Mouse (Mus musculus) embryonic facial prominence, embryonic 13.5 days (tissue): ENCODE results near the gene Ndufa8. TPM values are rescaled to one million over a fixed set of nuclear protein-coding genes. Genes with fewer than 3 reads are reported as not detected.
A peak's percentile ranks its signal among the peaks of the same experiment; 100 is the strongest.

Experiments used
- ATAC-seq: fragments of 200-750 bp; cut with Nextera tagmentation; 2 replicates; pipeline ENCODE4 v1.8.0; 2017; ENCODE audit warnings: low read depth; ENCODE audit not compliant: insufficient number of reproducible peaks, insufficient read depth, low FRiP score, low TSS enrichment
- H3K27ac ChIP-seq: fragments of 300-500 bp; sonication (generic); 2 replicates; pipeline ENCODE4 v1.5.1; 2015; ENCODE audit warnings: moderate library complexity, mild to moderate bottlenecking, inconsistent platforms
- H3K27me3 ChIP-seq: fragments of 300-500 bp; sonication (generic); 2 replicates; pipeline ENCODE4 v1.6.1; 2015; ENCODE audit warnings: mild to moderate bottlenecking, inconsistent platforms
- H3K36me3 ChIP-seq: fragments of 300-500 bp; sonication (generic); 2 replicates; pipeline ENCODE4 v1.6.1; 2015; ENCODE audit warnings: mild to moderate bottlenecking, inconsistent platforms
- H3K4me1 ChIP-seq: fragments of 300-500 bp; sonication (generic); 2 replicates; pipeline ENCODE4 v1.6.1; 2015; ENCODE audit warnings: inconsistent platforms
- H3K4me2 ChIP-seq: fragments of 300-500 bp; sonication (generic); 2 replicates; pipeline ENCODE4 v1.6.1; 2015; ENCODE audit warnings: moderate library complexity, mild to moderate bottlenecking, inconsistent platforms
- H3K4me3 ChIP-seq: fragments of 300-500 bp; sonication (generic); 2 replicates; pipeline ENCODE4 v1.5.1; 2015; ENCODE audit warnings: mild to moderate bottlenecking, inconsistent platforms
- H3K9ac ChIP-seq: fragments of 300-500 bp; sonication (generic); 2 replicates; pipeline ENCODE4 v1.6.1; 2015; ENCODE audit warnings: mild to moderate bottlenecking, inconsistent platforms
- H3K9me3 ChIP-seq: fragments of 300-500 bp; sonication (generic); 2 replicates; pipeline ENCODE4 v1.6.1; 2016; ENCODE audit warnings: inconsistent platforms
- WGBS: fragments of 180-500 bp; shearing (Covaris S2); methylation state at CpG from one replicate; pipeline ENCODE4 v1.1.7; 2015; ENCODE audit warnings: mixed read lengths; 5-methylcytosine and 5-hydroxymethylcytosine counted together
- polyA plus RNA-seq: library from polyadenylated mRNA; unstranded; fragments of >200 nt; fragmentation: Nextera tagmentation; extraction: Ambion mirVana; gene quantifications from 2 replicates; pipeline ENCODE4 v1.2.1, GENCODE M21; 2015

Gene Ndufa8
- polyA plus RNA-seq, 1 experiment from 2014 or later = 220 TPM

- no peak overlapping the region for H3K4me2 ChIP-seq
- no peak overlapping the region for H3K4me3 ChIP-seq
- H3K27ac ChIP-seq = no peak overlapping the region
- H3K4me1 ChIP-seq = no peaks in the 10 kb centered on the region
- WGBS = 69% methylated on average over 7 of the region's 7 CpGs
- no peak for ATAC-seq
- H3K36me3 ChIP-seq = peaks cover 63% of the 10 kb centered on the region
- no peak overlapping the region for H3K9ac ChIP-seq
- no peaks in the 10 kb centered on the region for H3K27me3 ChIP-seq
- H3K9me3 ChIP-seq = no peaks in the 10 kb centered on the region
These were observed 9.8 kb downstream of the Ndufa8 start for GRCm38 (mm10) chr2:36039297-36039985.

GRCm38 (mm10) chr2:36035413-36036081 is 13.7 kb downstream of the Ndufa8 start:
- Histone ChIP-seq H3K9ac (no peak overlapping the region), H3K4me3 (no peak overlapping the region), H3K4me2 (no peak overlapping the region), H3K27ac (no peak overlapping the region), H3K9me3 (no peaks in the 10 kb centered on the region), H3K36me3 (peaks cover 48% of the 10 kb centered on the region), H3K4me1 (no peaks in the 10 kb centered on the region), H3K27me3 (no peaks in the 10 kb centered on the region)
- ATAC-seq = no peak
- 74% methylated on average over 11 of the region's 11 CpGs for WGBS

GRCm38 (mm10) chr2:36034898-36035297 is 14.3 kb downstream of the Ndufa8 start:
- no peak for ATAC-seq
- Histone ChIP-seq H3K27me3 (no peaks in the 10 kb centered on the region), H3K9ac (no peak overlapping the region), H3K4me2 (no peak overlapping the region), H3K4me1 (no peaks in the 10 kb centered on the region), H3K27ac (no peak overlapping the region), H3K4me3 (no peak overlapping the region), H3K36me3 (peaks cover 47% of the 10 kb centered on the region), H3K9me3 (no peaks in the 10 kb centered on the region)
- 78% methylated on average over 7 of the region's 7 CpGs for WGBS

GRCm38 (mm10) chr2:36033966-36034365 is 15.2 kb downstream of the Ndufa8 start:
- H3K9me3 ChIP-seq = no peaks in the 10 kb centered on the region
- no peak overlapping the region for H3K4me2 ChIP-seq
- H3K27me3 ChIP-seq = no peaks in the 10 kb centered on the region
- no peaks in the 10 kb centered on the region for H3K4me1 ChIP-seq
- no peak for ATAC-seq
- peaks cover 38% of the 10 kb centered on the region for H3K36me3 ChIP-seq
- no peak overlapping the region for H3K9ac ChIP-seq
- no peak overlapping the region for H3K4me3 ChIP-seq
- no peak overlapping the region for H3K27ac ChIP-seq
- 59% methylated on average over 7 of the region's 7 CpGs for WGBS

GRCm38 (mm10) chr2:36032884-36033283 is 16.3 kb downstream of the Ndufa8 start:
- no peak for ATAC-seq
- H3K36me3 ChIP-seq = peaks cover 29% of the 10 kb centered on the region
- no peaks in the 10 kb centered on the region for H3K4me1 ChIP-seq
- no peaks in the 10 kb centered on the region for H3K27me3 ChIP-seq
- no peak overlapping the region for H3K4me3 ChIP-seq
- H3K9ac ChIP-seq = no peak overlapping the region
- H3K27ac ChIP-seq = no peak overlapping the region
- no peak overlapping the region for H3K4me2 ChIP-seq
- 78% methylated on average over 7 of the region's 7 CpGs for WGBS
- H3K9me3 ChIP-seq = no peaks in the 10 kb centered on the region

- H3K4me3 ChIP-seq = no peak overlapping the region
- H3K9me3 ChIP-seq = no peaks in the 10 kb centered on the region
- peaks cover 9% of the 10 kb centered on the region for H3K4me1 ChIP-seq
- H3K36me3 ChIP-seq = no peaks in the 10 kb centered on the region
- no peak overlapping the region for H3K27ac ChIP-seq
- H3K27me3 ChIP-seq = peaks cover 10% of the 10 kb centered on the region
- WGBS = 37% methylated on average over 3 of the region's 3 CpGs
- no peak for ATAC-seq
- H3K4me2 ChIP-seq = no peak overlapping the region
- no peak overlapping the region for H3K9ac ChIP-seq
These were observed 25.9 kb downstream of the Ndufa8 start for GRCm38 (mm10) chr2:36023291-36023690.

GRCm38 (mm10) chr2:36021385-36022159 is 27.6 kb downstream of the Ndufa8 start:
- WGBS = 10% methylated on average over 32 of the region's 32 CpGs
- H3K9me3 ChIP-seq = no peaks in the 10 kb centered on the region
- H3K27ac ChIP-seq = no peak overlapping the region
- H3K4me1 ChIP-seq = peaks cover 9% of the 10 kb centered on the region
- H3K36me3 ChIP-seq = no peaks in the 10 kb centered on the region
- peaks cover 10% of the 10 kb centered on the region for H3K27me3 ChIP-seq
- no peak for ATAC-seq
- H3K4me3 ChIP-seq = peak overlapping the region; percentile 37
- peak overlapping the region; percentile 71 for H3K4me2 ChIP-seq
- peak overlapping the region; percentile 33 for H3K9ac ChIP-seq

- no peak overlapping the region for H3K9ac ChIP-seq
These were observed 36.2 kb downstream of the Ndufa8 start for GRCm38 (mm10) chr2:36013010-36013409.

GRCm38 (mm10) chr2:36011331-36011825 is 37.8 kb downstream of the Ndufa8 start:
- Histone ChIP-seq H3K27ac (no peak overlapping the region), H3K9me3 (no peaks in the 10 kb centered on the region), H3K27me3 (peaks cover 21% of the 10 kb centered on the region), H3K4me1 (peaks cover 15% of the 10 kb centered on the region), H3K4me3 (peak overlapping the region; percentile 49), H3K9ac (peak overlapping the region; percentile 60), H3K4me2 (peak overlapping the region; percentile 81), H3K36me3 (no peaks in the 10 kb centered on the region)
- 0% methylated on average over 44 of the region's 44 CpGs for WGBS
- ATAC-seq = no peak

More at GRCm38 (mm10) chr2:36013010-36013409, 36.2 kb downstream of the Ndufa8 start:
- Histone ChIP-seq H3K9me3 (no peaks in the 10 kb centered on the region), H3K4me1 (peaks cover 15% of the 10 kb centered on the region), H3K27ac (no peak overlapping the region), H3K4me2 (no peak overlapping the region), H3K4me3 (no peak overlapping the region), H3K36me3 (no peaks in the 10 kb centered on the region), H3K27me3 (peaks cover 21% of the 10 kb centered on the region)
- WGBS = 71% methylated on average over 12 of the region's 12 CpGs
- no peak for ATAC-seq

GRCm38 (mm10) chr2:36010579-36010978 is 38.6 kb downstream of the Ndufa8 start:
- 37% methylated on average over 8 of the region's 8 CpGs for WGBS
- H3K9me3 ChIP-seq = no peaks in the 10 kb centered on the region
- H3K9ac ChIP-seq = peak overlapping the region; percentile 60; the same call in 1 of the 2 replicates
- 0 out of 2 replicates have a peak overlapping the region, but pooled peaks have one; percentile 16 for H3K27ac ChIP-seq
- no peak for ATAC-seq
- peak overlapping the region; percentile 49; the same call in 1 of the 2 replicates for H3K4me3 ChIP-seq
- H3K27me3 ChIP-seq = peaks cover 21% of the 10 kb centered on the region
- H3K4me1 ChIP-seq = peaks cover 15% of the 10 kb centered on the region
- no peaks in the 10 kb centered on the region for H3K36me3 ChIP-seq
- H3K4me2 ChIP-seq = peak overlapping the region; percentile 81

GRCm38 (mm10) chr2:36009386-36009785 is 39.8 kb downstream of the Ndufa8 start:
- Histone ChIP-seq H3K9me3 (no peaks in the 10 kb centered on the region), H3K27me3 (peaks cover 23% of the 10 kb centered on the region), H3K36me3 (no peaks in the 10 kb centered on the region), H3K27ac (no peak overlapping the region), H3K4me3 (no peak overlapping the region), H3K4me2 (no peak overlapping the region), H3K9ac (no peak overlapping the region), H3K4me1 (peaks cover 16% of the 10 kb centered on the region)
- ATAC-seq = no peak
- 18% methylated on average over 4 of the region's 4 CpGs for WGBS
